Mouse (Mus musculus): ENCODE measurements around the gene Ppp1cc.

- TF ChIP-seq CTCF (IDR thresholded peaks at IDR 0.05), result no peak
- TF ChIP-seq EP300 (IDR thresholded peaks at IDR 0.05), result no peak
Observed at GRCm38 (mm10) chr5:122175961-122176360, 17.9 kb downstream of the Ppp1cc start.

Measured in lung, postnatal 0 days (tissue).